Mouse (Mus musculus): ENCODE data around the gene Vmn1r55. TPM values are rescaled to one million over a fixed set of nuclear protein-coding genes. Genes with fewer than 3 reads are reported as not detected.
"Not testable (repeated sequence)": the region's sequence is repeated elsewhere in the genome, so short reads cannot be mapped to it uniquely, and the experiment has no call there.

Vmn1r55 gene
- polyA plus RNA-seq (2011; ENCODE audit: insufficient read length, low read depth, missing spikeins), result 0.04 TPM in 1 of 2 replicates, not detected in the other

GRCm38 (mm10) chr7:5149570-5149969 is at the start of gene Vmn1r55:
Vmn1r55 (minus strand) TSS chr7:5149670.
- not testable (repeated sequence) for H3K27ac ChIP-seq (ENCODE audit: insufficient read depth, low read length); H3K4me1 ChIP-seq (ENCODE audit: control insufficient read depth, insufficient read depth, low read length); H3K4me3 ChIP-seq (ENCODE audit: insufficient read depth, low read length)

DNA sequence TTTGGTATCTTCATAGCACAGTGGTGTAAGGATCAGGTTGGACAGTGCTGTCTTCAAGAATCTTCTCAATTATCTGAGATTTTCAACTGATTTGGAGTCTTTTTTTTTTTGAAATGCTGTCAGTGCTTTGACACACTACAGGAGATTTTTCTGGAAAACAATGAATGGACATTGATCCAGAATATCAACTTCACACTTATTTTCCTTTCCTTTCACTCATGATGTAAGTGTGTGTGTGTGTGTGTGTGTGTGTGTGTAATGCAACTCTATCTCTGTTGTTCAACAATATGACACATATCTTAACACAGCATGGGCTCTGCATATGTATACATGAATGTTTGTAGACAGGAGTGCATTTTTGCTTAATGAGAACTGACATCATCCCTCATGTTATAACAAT is 47.2 kb upstream of the Vmn1r55 start, which contains the start of gene Vmn1r56:
Gene Vmn1r56, minus strand, starts transcription at position 101 of the 400 bp plus-strand sequence.
- H3K4me1 ChIP-seq (ENCODE audit: control insufficient read depth, insufficient read depth, low read length); H3K27ac ChIP-seq (ENCODE audit: insufficient read depth, low read length); H3K4me3 ChIP-seq (ENCODE audit: insufficient read depth, low read length): not testable (repeated sequence)

DNA sequence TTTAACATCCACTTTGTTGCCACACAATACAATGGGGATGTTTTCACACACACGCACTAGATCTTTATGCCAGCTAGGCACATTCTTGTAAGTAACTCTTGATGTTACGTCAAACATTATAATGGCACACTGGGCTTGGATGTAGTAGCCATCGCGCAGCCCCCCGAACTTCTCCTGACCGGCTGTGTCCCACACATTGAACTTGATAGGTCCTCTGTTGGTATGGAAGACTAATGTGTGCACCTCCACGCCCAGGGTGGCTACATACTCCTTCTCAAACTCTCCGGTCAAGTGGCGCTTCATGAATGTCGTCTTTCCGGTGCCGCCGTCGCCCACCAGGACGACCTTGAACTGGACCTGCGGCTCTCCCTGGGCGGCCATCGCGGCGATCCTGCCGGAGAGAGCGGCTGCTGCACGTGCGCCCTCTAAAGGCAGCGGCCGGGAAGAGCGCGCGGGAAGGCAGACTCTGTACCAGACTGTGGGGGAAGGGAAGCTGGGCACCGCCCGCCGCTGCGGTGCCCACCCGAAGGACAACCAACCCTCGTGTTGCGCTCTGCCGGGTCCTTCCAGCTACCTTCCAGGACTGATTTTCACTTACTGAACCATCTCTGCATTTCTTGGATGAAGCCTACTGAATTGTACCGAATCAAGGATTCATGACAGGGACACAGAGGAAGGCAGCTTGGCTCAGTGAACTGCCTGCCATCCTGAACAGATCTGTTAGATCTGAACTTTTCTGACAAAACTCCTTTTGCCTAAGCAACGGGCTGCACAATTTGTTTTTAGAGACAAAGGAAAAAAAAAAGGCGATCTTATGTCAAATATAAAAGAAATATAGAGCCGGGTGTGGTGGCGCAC is 23.7 kb downstream of the Vmn1r55 start, which contains the start of gene Rasl2-9:
Gene Rasl2-9, minus strand, starts transcription at position 402 of the 858 bp plus-strand sequence.
- Histone ChIP-seq H3K4me1 (ENCODE audit: control insufficient read depth, insufficient read depth, low read length) (no peaks in the 10 kb centered on the region), H3K4me3 (ENCODE audit: insufficient read depth, low read length) (no peak within 1 kb of the TSS), H3K27ac (ENCODE audit: insufficient read depth, low read length) (no peak within 1 kb of the TSS)
- TF ChIP-seq CTCF (IDR thresholded peaks at IDR 0.05; ENCODE audit: borderline replicate concordance, insufficient read depth, low read length) (peak; percentile 29; the same call in 1 of the 2 replicates), POLR2A (IDR thresholded peaks at IDR 0.05; ENCODE audit: low read depth, low read length) (no peak)

GRCm38 (mm10) chr7:5125078-5125477 is 24.4 kb downstream of the Vmn1r55 start:
- TF ChIP-seq POLR2A (IDR thresholded peaks at IDR 0.05; ENCODE audit: low read depth, low read length) (no peak), CTCF (IDR thresholded peaks at IDR 0.05; ENCODE audit: borderline replicate concordance, insufficient read depth, low read length) (no peak)
- H3K27ac ChIP-seq (ENCODE audit: insufficient read depth, low read length), result no peak overlapping the region
- H3K4me1 ChIP-seq (ENCODE audit: control insufficient read depth, insufficient read depth, low read length), result no peaks in the 10 kb centered on the region
- no peak overlapping the region for H3K4me3 ChIP-seq (ENCODE audit: insufficient read depth, low read length)

- TF ChIP-seq POLR2A (IDR thresholded peaks at IDR 0.05; ENCODE audit: low read depth, low read length) (no peak), CTCF (IDR thresholded peaks at IDR 0.05; ENCODE audit: borderline replicate concordance, insufficient read depth, low read length) (no peak)
These were observed 32.6 kb downstream of the Vmn1r55 start, which contains the start of gene Rfpl4 for GRCm38 (mm10) chr7:5116850-5117249. Rfpl4 (minus strand) TSS chr7:5116950.

GRCm38 (mm10) chr7:5112701-5113100 is 36.8 kb downstream of the Vmn1r55 start:
- Histone ChIP-seq H3K27ac (ENCODE audit: insufficient read depth, low read length) (no peak overlapping the region), H3K4me1 (ENCODE audit: control insufficient read depth, insufficient read depth, low read length) (no peaks in the 10 kb centered on the region), H3K4me3 (ENCODE audit: insufficient read depth, low read length) (no peak overlapping the region)
- no peak for TF ChIP-seq CTCF (IDR thresholded peaks at IDR 0.05; ENCODE audit: borderline replicate concordance, insufficient read depth, low read length)

More at GRCm38 (mm10) chr7:5116850-5117249, 32.6 kb downstream of the Vmn1r55 start, which contains the start of gene Rfpl4:
- H3K4me3 ChIP-seq (ENCODE audit: insufficient read depth, low read length), result no peak within 1 kb of the TSS
- no peaks in the 10 kb centered on the region for H3K4me1 ChIP-seq (ENCODE audit: control insufficient read depth, insufficient read depth, low read length)
- H3K27ac ChIP-seq (ENCODE audit: insufficient read depth, low read length), result no peak within 1 kb of the TSS

DNA sequence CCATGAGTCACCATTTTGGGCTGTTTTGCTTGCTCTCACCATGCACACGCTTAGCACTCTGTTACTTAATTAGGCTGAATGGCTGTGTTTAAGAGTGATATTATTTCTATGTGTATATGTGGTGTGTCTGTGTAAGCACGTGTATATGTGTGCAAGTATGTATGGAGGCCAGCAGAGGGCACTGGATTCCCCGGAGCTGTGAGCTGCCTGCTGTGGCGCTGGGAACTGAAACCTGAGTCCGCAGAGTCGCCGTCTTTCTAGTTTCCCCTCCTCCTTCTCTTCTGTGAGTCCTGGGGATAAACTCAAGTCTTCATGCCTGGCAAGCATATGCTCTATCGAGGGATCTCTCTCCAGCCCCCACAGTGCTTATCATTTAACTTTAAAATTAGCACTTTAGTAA is 40.2 kb downstream of the Vmn1r55 start:
- H3K4me3 ChIP-seq (ENCODE audit: insufficient read depth, low read length), result no peak overlapping the region
- H3K27ac ChIP-seq (ENCODE audit: insufficient read depth, low read length), result no peak overlapping the region
- no peaks in the 10 kb centered on the region for H3K4me1 ChIP-seq (ENCODE audit: control insufficient read depth, insufficient read depth, low read length)
- TF ChIP-seq POLR2A (IDR thresholded peaks at IDR 0.05; ENCODE audit: low read depth, low read length), result no peak
- no peak for TF ChIP-seq CTCF (IDR thresholded peaks at IDR 0.05; ENCODE audit: borderline replicate concordance, insufficient read depth, low read length)

DNA sequence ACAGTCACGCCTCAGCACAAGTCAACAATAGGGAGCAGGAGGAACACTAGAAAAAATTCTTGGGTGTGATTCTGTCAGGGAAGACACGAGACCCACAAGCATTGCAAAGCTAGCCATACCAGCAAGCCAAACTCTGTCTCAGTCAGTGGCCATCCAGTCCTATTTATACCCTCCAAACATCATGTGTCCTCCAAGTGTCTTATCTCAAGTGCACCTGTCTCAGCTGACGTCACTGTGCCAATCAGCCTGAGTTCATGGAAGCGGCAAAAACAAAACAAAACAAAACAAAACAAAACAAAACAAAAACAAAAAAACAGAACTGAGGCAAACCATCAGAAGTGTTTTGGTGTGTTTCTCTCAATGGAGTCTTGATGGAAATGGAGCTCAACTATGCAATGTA is 41.2 kb downstream of the Vmn1r55 start:
- TF ChIP-seq POLR2A (IDR thresholded peaks at IDR 0.05; ENCODE audit: low read depth, low read length), result no peak
- TF ChIP-seq CTCF (IDR thresholded peaks at IDR 0.05; ENCODE audit: borderline replicate concordance, insufficient read depth, low read length), result no peak
- H3K4me1 ChIP-seq (ENCODE audit: control insufficient read depth, insufficient read depth, low read length), result no peaks in the 10 kb centered on the region
- H3K27ac ChIP-seq (ENCODE audit: insufficient read depth, low read length), result no peak overlapping the region
- H3K4me3 ChIP-seq (ENCODE audit: insufficient read depth, low read length), result no peak overlapping the region

DNA sequence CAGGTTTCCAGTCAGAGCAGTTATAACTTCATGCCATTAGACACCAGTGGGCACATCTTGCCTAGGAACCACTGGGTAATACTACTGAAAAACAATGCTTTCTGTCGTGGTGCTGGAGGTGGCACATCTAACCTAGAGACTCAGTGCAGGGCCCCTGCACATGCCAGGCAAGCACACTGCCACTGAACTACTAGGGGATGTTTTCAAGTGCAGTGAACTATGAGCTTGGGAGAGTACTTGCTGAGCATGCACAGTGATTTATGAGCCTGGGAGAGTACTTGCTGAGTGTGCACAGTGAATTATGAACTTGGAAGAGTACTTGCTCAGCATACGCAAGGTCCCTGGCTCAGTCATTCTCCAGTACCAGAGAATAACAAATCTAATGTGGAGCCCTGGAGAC is 46.9 kb downstream of the Vmn1r55 start:
- Histone ChIP-seq H3K4me3 (ENCODE audit: insufficient read depth, low read length) (no peak overlapping the region), H3K4me1 (ENCODE audit: control insufficient read depth, insufficient read depth, low read length) (no peaks in the 10 kb centered on the region), H3K27ac (ENCODE audit: insufficient read depth, low read length) (no peak overlapping the region)
- TF ChIP-seq CTCF (IDR thresholded peaks at IDR 0.05; ENCODE audit: borderline replicate concordance, insufficient read depth, low read length) (no peak), POLR2A (IDR thresholded peaks at IDR 0.05; ENCODE audit: low read depth, low read length) (no peak)

DNA sequence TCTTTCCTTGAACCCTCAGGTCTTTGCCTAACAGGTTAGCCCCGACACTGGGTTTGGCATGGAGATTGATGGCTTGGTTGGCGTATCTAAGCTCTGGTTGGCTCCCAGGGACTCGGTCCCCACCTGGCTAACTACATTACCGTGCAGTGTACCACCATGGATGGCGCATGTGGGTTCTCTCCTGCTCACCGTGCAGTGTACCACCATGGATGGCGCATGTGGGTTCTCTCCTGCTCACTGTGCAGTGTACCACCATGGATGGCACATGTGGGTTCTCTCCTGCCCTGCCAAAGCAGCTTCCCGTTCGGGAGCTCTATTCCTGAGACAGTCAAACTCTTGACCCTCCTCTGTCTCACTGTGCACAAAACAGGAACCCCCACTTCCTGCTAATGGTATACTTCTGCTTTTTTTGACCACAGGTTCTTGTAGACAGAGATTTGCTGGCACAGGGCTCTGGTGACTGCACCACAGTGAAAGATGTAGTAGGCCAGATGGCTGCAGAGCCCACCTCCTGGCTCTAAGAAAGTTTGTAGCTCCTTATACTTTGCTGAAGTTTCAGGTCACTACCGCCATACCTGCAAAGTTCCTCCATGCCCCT is 48.3 kb downstream of the Vmn1r55 start:
- TF ChIP-seq CTCF (IDR thresholded peaks at IDR 0.05; ENCODE audit: borderline replicate concordance, insufficient read depth, low read length) (no peak), POLR2A (IDR thresholded peaks at IDR 0.05; ENCODE audit: low read depth, low read length) (no peak)
- no peak overlapping the region for H3K27ac ChIP-seq (ENCODE audit: insufficient read depth, low read length)
- H3K4me1 ChIP-seq (ENCODE audit: control insufficient read depth, insufficient read depth, low read length), result no peaks in the 10 kb centered on the region
- H3K4me3 ChIP-seq (ENCODE audit: insufficient read depth, low read length), result no peak overlapping the region

Measured in embryonic fibroblast, embryonic 13.5 days (primary cell).